Mouse (Mus musculus) megakaryocyte, adult 5-6 weeks (primary cell): ENCODE results near the gene Pgbd1. TPM values are rescaled to one million over a fixed set of nuclear protein-coding genes. Genes with fewer than 3 reads are reported as not detected.

Experiments used
- ATAC-seq: 2 replicates; pipeline ENCODE4 v1.8.0; 2016; ENCODE audit warnings: mild to moderate bottlenecking, inconsistent platforms; ENCODE audit not compliant: poor library complexity, severe bottlenecking
- total RNA-seq, 2 experiments: library from RNA; stranded (forward) in 1 of 2; stranded (reverse) in 1 of 2; fragments of 153-499, 151-499 nt in 1 of 2; fragments of 221-1000, 200-1000 nt in 1 of 2; gene quantifications; 2 replicates each; pipeline versions ENCODE4 v1.2.3 to v1.2.4; 2015 to 2017

The Pgbd1 gene
- total RNA-seq, 2 experiments from 2014 or later = not detected

DNA sequence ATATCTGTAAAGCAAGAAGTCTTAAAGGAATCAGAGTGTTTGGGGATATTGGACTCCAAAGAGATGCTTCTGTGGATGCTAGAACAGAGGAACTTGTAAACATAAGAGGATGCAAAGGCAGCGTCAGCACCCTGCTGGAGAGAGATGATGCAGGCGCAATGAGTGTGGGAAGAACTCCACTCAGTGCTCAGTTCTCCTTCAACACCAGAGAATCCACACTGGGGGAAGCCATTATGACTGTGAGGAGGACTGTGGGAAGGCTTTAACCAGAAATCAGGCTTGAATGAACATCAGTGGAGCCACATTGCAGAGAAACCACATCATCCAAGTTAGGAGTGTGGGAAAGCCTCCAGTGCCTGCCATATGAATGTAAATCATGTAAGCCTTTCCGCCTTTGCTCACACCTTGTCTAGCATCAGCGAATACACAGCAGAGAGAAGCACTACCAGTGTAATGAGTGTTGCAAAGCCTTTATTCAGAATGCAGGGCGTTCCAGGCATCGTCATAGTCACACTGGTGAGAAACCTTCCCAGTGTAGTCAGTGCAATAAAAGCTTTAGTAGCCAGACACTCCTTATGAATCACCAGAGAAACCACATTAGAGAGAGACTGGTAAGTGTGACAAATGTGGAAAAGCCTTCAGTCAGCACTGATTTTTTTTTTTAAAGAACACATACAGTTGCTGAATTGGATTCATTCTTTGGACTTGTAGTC is 23.4 kb downstream of the Pgbd1 start:
- no peak for ATAC-seq

DNA sequence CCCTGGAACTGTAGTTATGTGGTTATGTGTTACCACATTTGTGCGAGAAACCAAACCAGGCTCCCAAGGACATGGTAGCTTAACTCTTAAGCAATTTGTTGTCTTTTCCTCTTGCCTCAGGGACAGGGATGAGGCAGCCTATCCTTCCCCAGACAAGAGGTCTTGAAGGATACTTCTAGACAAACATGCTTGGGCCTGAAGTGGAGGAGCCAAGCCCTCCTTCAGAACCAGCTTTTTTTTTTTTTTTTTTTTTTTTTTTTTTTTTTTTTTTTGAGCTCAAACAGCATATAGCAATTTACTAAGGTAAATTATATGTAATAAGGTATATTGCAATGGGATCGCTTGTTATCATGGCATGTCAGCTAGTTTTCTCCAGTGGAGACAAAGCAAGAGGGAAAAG is 25.1 kb downstream of the Pgbd1 start:
- no peak for ATAC-seq

DNA sequence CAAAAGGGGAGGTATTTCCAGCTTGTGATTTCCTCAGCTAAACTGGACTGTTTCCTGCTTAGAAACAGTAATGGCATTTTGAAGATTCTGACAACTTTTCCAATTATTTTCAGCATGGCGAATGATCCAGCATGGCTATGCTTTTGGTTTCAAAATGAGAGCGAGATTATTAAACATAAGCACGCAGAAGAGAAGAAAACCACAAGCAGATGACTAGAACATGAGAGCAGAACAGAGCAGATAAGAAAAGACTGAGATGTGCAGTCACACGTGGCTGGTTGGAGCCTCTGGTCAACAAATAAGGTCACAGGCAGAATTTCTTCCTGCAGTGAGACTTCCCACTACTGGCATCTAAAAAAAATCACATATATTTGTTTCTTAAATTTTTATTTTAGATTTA is 25.6 kb downstream of the Pgbd1 start:
- ATAC-seq = no peak

DNA sequence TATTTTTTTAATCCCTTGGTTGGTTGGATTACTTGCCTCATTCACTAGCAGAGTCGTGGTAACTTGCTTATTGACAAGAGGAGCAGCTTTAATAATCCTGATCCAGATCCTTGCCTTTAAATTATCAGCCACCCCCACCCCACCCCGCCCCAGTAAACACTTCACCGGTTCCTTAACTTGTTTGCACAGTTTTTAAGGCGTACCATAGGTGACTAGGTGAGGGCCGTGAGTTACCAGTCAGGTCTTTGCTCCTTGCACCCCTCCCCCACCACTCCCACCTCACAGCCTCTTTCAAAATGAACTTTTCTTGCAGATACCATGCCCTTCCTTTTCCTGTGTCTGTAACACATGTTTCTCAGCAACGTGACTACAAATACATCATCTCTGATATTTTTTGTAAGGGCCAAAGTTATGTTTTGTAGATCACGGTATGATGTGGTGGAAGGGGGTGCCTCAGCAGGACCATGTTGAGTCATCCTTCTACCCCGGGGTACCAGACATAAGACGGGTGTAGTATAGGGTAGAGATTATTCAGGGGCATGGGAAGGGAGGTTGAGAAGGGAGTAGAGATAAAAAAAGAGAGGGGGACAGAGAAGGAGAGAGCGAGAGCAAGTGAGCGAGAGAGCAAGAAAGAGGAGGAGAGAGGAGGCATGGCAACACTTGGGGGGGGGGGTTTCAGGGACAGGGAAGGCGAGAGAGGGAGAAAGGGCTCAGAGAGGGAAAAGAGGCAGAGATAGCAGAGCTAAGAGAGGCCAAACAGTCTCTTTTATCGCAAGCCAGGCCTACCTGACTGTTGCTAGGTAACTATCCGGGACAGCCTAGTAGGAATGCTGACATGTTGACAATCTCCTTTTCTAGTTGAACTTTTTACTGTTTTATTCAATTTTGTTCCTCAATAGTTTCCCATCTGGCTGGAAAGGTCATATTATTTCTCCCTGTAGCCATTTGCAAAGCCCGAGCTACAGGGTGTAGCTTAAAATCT is 26.3 kb downstream of the Pgbd1 start:
- no peak for ATAC-seq

GRCm38 (mm10) chr13:21408805-21409459 is 31.9 kb downstream of the Pgbd1 start:
- 0 out of 2 replicates have a peak, but pooled peaks have one; percentile 8 for ATAC-seq

DNA sequence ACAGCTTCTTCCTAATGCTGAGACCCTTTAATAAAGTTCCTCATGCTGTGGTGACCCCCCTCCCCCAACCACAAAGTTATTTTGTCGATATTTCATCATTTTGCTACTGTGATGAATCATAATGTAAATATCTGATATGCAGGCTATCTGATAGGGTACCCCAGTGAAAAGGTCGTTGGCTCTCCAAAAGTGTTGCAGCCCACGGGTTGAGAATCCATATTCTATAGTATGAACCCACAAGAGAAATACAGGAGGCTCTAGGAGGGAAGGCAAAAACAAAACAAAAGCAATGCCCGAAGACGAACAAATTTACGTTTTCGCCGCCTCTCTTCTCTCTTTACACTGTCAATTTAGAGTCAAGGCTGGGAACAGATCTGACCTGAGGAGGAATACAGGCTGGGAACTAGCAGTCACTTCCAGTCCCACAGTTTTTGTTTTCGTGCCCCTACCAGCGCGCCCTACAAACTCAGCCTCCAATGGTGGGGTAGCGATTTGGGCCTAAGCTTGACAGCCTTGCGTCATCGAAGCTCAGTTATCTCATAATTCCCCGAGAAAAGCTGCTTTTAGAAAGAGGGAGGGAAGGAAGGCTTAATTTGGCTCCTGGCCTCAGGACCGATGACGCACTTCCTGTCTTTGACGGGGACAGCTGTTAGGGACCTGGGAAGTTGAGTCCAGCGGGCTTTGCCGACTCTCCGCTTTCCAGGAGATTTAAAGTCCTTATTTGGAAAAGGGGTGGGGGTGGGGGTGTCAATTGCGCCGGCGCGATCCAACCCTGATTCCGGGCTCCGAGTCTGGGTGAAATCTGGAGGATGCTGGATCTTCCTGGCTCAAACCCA is 32.7 kb downstream of the Pgbd1 start:
- ATAC-seq = peak; percentile 93

DNA sequence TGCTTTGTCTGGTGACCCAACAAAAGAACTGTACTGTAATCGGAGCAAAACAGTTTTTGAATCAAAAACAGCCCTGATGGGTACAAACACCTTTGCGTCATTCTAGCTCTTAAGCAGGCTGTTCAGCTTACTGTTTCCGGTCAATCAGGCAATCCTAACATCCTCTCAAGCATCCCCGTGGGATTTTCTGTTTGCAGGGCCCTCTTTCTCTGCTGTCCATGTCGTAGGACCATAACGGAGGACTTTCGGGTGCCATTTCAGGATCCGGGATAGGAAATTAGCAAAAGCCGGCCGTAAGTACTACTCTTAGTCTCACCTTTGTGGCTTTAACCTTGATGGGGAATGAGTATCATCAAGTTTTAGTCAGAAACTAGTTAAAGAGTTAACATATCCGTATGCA is 33.5 kb downstream of the Pgbd1 start:
- ATAC-seq = no peak

GRCm38 (mm10) chr13:21402848-21403247 is 38.0 kb downstream of the Pgbd1 start:
- ATAC-seq = peak; percentile 13; the same call in 1 of the 2 replicates

- peak; percentile 100 for ATAC-seq
Observed at GRCm38 (mm10) chr13:21402287-21402846, 38.5 kb downstream of the Pgbd1 start, which contains the start of gene Zkscan3. Gene Zkscan3, minus strand, starts transcription at chr13:21402755.

DNA sequence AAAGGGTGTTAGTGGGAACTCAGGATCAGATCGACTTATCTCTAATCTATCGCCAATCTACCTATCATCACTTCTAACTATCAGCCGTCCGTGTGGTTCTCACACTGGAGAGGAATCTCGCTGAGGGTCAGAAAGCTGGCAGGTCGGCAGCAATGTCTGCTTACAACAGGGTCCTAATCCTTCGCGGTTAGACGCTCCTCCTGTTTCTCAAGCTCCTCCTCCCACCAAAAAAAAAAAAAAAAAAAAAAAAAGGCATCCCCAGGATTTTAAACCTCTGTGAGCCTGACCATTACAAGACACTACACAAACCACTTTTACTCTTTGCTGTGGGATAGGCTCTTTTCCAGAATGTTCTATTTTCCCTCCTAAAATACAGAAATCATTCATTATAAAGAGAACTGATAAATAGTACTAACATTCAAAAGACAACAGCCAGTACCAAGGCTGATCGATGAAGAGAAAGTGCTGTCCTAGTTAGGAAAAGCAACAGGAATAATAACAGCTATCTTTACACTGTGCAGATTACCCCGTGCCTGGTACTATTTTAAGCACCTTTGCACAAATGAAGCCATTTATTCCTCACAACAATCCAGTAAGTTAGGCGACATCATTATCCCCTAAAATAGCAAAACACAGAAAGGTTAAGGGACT is 39.1 kb downstream of the Pgbd1 start:
- no peak for ATAC-seq

DNA sequence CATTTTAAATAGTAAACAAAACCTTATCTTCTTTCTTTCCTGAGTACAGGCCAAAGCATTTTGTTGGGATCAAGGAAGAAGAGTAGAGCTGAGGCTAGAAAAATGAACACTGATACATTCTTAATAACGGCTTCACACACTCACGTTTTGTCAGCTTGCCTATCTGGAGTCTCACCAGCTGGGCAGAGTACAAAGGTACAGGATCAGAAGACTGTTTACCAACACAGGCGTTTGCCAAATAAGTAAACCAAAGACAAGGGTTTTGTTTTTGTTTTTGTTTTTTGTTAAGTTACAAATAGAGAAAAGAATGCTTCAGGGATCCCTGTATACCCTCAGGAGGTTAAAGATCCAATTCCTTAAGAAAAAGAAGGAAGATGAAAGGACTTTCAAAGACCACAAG is 39.7 kb downstream of the Pgbd1 start:
- ATAC-seq = no peak

DNA sequence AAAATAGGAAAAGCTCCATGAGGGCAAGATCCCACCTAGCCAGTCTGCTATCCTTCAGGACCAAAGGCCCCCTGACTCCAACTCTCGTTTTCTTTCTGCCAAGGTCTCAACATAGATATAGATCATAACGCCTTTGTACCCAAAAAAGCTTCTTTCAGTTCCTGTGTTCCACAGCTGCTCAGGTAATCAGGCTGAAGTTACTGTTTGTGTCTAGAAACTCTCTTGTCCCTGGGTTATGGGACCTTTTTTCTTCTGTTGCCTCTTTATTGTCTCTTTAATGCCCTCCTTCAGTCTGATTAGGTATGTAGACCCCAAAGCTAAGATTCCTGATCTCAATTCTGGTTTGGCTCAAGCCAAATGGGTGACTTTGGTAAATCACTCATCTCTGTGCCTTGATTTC is 43.4 kb downstream of the Pgbd1 start:
- no peak for ATAC-seq

DNA sequence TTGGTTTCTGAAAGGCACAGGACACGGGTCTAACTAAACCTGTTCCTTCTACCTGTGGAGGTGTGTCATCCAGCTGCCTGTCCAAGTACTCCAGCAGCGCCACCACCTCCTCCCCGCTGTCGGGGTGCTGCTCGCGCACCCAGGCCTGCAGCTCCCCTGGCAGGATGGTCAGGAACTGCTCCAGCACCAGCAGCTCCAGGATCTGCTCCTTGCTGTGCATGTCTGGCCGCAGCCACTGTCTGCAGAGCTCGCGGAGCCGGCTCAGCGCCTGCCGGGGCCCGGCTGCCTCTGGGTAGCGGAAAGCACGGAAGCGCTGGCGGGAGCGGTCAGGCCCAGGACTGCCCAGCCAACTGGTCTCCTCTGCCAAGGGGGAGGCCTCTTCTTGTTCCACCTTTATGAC is 44.8 kb downstream of the Pgbd1 start:
- peak; percentile 64; the same call in 1 of the 2 replicates for ATAC-seq

- no peak for ATAC-seq
Observed at GRCm38 (mm10) chr13:21395623-21396022, 45.2 kb downstream of the Pgbd1 start.

GRCm38 (mm10) chr13:21395211-21395610 is 45.6 kb downstream of the Pgbd1 start:
- no peak for ATAC-seq

- ATAC-seq = peak; percentile 52
Observed at GRCm38 (mm10) chr13:21377773-21378172, 63.1 kb downstream of the Pgbd1 start.

DNA sequence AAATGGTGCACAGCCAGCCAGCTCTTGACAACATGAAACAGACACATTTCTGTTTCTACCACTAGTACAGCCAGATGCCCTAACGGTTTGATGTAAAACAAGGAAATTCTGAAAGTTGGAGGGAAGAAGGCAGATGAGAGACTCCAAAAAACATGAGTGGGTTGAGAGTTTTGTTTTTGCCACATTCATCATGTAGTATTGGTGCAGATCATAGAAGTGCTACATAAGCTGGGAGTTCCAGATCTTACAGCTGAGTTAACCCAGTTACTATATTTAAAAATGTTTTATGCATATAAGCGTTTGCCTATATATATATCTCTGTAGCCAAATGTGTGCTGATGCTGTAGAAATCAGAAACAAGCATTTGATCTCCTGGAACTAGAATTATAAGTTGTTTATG is 68.2 kb downstream of the Pgbd1 start:
- ATAC-seq = no peak
